Mouse (Mus musculus) liver, embryonic 13.5 days (tissue): Measurements from ENCODE around the gene Sorcs1. TPM values are rescaled to one million over a fixed set of nuclear protein-coding genes. Genes with fewer than 3 reads are reported as not detected.

Experiments
- ATAC-seq: fragments of 200-750 bp; cut with Nextera tagmentation; 2 replicates; pipeline ENCODE4 v1.8.0; 2017; ENCODE audit warnings: low read depth, mild to moderate bottlenecking, moderate number of reproducible peaks, moderate library complexity
- DNase-seq: peaks from one replicate; pipeline ENCODE4 v3.0.0; 2022
- H3K27ac ChIP-seq: fragments of 300-500 bp; sonication (generic); 2 replicates; pipeline ENCODE4 v1.5.1; 2015; ENCODE audit warnings: moderate library complexity, mild to moderate bottlenecking, inconsistent platforms
- H3K27me3 ChIP-seq: fragments of 300-500 bp; sonication (generic); 2 replicates; pipeline ENCODE4 v1.6.1; 2015; ENCODE audit warnings: mild to moderate bottlenecking, inconsistent platforms
- H3K36me3 ChIP-seq: fragments of 300-500 bp; sonication (generic); 2 replicates; pipeline ENCODE4 v1.6.1; 2015; ENCODE audit warnings: mild to moderate bottlenecking, inconsistent platforms
- H3K4me1 ChIP-seq: fragments of 300-500 bp; sonication (generic); replicated peaks from 2 replicates; pipeline ENCODE4 v1.6.1; 2015; ENCODE audit warnings: inconsistent platforms
- H3K4me2 ChIP-seq: fragments of 300-500 bp; sonication (generic); 2 replicates; pipeline ENCODE4 v1.6.1; 2015; ENCODE audit warnings: inconsistent platforms, mild to moderate bottlenecking, moderate library complexity
- H3K4me3 ChIP-seq: fragments of 300-500 bp; sonication (generic); replicated peaks from 2 replicates; pipeline ENCODE4 v1.5.1; 2015; ENCODE audit warnings: mild to moderate bottlenecking, inconsistent platforms
- H3K9ac ChIP-seq: fragments of 300-500 bp; sonication (generic); 2 replicates; pipeline ENCODE4 v1.6.1; 2015; ENCODE audit warnings: mild to moderate bottlenecking, inconsistent platforms
- H3K9me3 ChIP-seq: fragments of 300-500 bp; sonication (generic); replicated peaks from 2 replicates; pipeline ENCODE4 v1.6.1; 2016; ENCODE audit warnings: inconsistent platforms
- WGBS: fragments of 180-500 bp; shearing (Covaris S2); methylation state at CpG from one replicate; pipeline ENCODE4 v1.1.7; 2015; ENCODE audit not compliant: insufficient replicate concordance; 5-methylcytosine and 5-hydroxymethylcytosine counted together
- polyA plus RNA-seq: library from polyadenylated mRNA; unstranded; fragments of >200 nt; fragmentation: Nextera tagmentation; extraction: Ambion mirVana; gene quantifications from 2 replicates; pipeline ENCODE4 v1.2.1, GENCODE M21; 2015

Gene Sorcs1
- polyA plus RNA-seq, 1 experiment from 2014 or later, result 0.30 TPM

GRCm38 (mm10) chr19:50331136-50331535, 347.3 kb downstream of the Sorcs1 start:
- no peak for DNase-seq
- H3K4me1 ChIP-seq, result no peaks in the 10 kb centered on the region
- no peaks in the 10 kb centered on the region for H3K27me3 ChIP-seq

GRCm38 (mm10) chr19:50327804-50328203, 350.6 kb downstream of the Sorcs1 start:
- Histone ChIP-seq H3K4me3 (no peak overlapping the region), H3K9me3 (no peaks in the 10 kb centered on the region), H3K36me3 (no peaks in the 10 kb centered on the region), H3K27ac (no peak overlapping the region), H3K9ac (no peak overlapping the region), H3K27me3 (no peaks in the 10 kb centered on the region), H3K4me2 (no peak overlapping the region), H3K4me1 (no peaks in the 10 kb centered on the region)
- ATAC-seq (no peak), DNase-seq (no peak)
- 63% methylated on average over 8 of the region's 8 CpGs for WGBS

More at GRCm38 (mm10) chr19:50331136-50331535, 347.3 kb downstream of the Sorcs1 start:
- Histone ChIP-seq H3K4me3 (no peak overlapping the region), H3K27ac (no peak overlapping the region), H3K9me3 (no peaks in the 10 kb centered on the region), H3K9ac (no peak overlapping the region), H3K4me2 (no peak overlapping the region), H3K36me3 (no peaks in the 10 kb centered on the region)
- 67% methylated on average over 3 of the region's 3 CpGs for WGBS
- no peak for ATAC-seq

DNA sequence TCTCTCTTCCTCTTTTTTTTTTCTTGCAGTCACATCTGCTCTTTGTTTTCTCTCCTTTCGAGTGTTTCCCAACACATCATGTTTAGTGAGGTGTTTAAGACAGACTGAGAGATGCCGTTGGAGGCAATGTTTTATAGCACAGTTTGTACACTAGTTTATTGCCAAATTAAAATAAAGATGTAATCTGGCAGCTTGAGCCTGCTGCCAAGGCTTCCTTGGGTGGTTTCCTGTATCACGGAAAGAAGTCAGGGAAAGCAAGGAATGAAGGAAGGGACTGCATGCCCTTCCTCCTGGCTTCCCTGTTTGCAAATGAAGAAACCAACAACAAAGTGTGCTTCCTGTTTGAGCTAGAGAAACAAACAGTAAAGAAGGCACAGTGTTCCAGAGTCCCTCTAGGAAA, 352.3 kb downstream of the Sorcs1 start:
- no peak overlapping the region for H3K4me3 ChIP-seq
- no peak overlapping the region for H3K27ac ChIP-seq
- H3K4me2 ChIP-seq, result no peak overlapping the region
- 52% methylated on average over 3 of the region's 3 CpGs for WGBS
- no peak overlapping the region for H3K9ac ChIP-seq
- DNase-seq (no peak), ATAC-seq (no peak)
- no peaks in the 10 kb centered on the region for H3K4me1 ChIP-seq
- H3K9me3 ChIP-seq, result no peaks in the 10 kb centered on the region
- H3K36me3 ChIP-seq, result no peaks in the 10 kb centered on the region
- no peaks in the 10 kb centered on the region for H3K27me3 ChIP-seq

GRCm38 (mm10) chr19:50325686-50326085, 352.8 kb downstream of the Sorcs1 start:
- ATAC-seq, result no peak
- Histone ChIP-seq H3K4me3 (no peak overlapping the region), H3K27ac (no peak overlapping the region), H3K9ac (no peak overlapping the region), H3K4me2 (no peak overlapping the region), H3K36me3 (no peaks in the 10 kb centered on the region), H3K4me1 (no peaks in the 10 kb centered on the region), H3K9me3 (no peaks in the 10 kb centered on the region), H3K27me3 (no peaks in the 10 kb centered on the region)
- DNase-seq, result no peak
- 77% methylated on average over 10 of the region's 10 CpGs for WGBS

DNA sequence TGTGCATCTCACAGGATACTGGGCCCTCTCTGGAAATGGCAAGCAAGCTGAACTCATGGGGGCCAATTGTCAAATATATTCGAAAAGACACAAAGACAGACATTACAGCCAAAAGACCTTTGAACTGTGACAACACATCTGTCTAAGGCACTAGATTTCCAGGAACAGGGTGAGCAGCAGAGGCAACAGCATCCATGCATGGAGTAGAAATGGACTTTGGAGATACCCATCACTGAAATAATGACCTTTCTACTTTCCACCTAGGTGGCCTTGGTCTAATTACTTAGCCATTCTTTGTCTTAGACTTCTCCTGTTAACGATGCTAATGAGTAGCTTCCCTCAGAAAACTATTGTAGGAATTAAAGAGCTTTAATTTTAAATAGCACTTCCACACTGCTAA, 371.4 kb downstream of the Sorcs1 start:
- H3K9ac ChIP-seq, result no peak overlapping the region
- H3K4me3 ChIP-seq, result no peak overlapping the region
- no peaks in the 10 kb centered on the region for H3K9me3 ChIP-seq
- H3K27ac ChIP-seq, result no peak overlapping the region
- H3K27me3 ChIP-seq, result no peaks in the 10 kb centered on the region
- no peak overlapping the region for H3K4me2 ChIP-seq
- ATAC-seq, result no peak
- no peak for DNase-seq
- no peaks in the 10 kb centered on the region for H3K4me1 ChIP-seq
- H3K36me3 ChIP-seq, result no peaks in the 10 kb centered on the region
- WGBS, result 61% methylated on average over 2 of the region's 2 CpGs

GRCm38 (mm10) chr19:50294205-50294604, 384.2 kb downstream of the Sorcs1 start:
- ATAC-seq (no peak), DNase-seq (no peak)
- Histone ChIP-seq H3K4me1 (no peaks in the 10 kb centered on the region), H3K36me3 (no peaks in the 10 kb centered on the region), H3K4me2 (no peak overlapping the region), H3K4me3 (no peak overlapping the region), H3K9ac (no peak overlapping the region), H3K27ac (no peak overlapping the region), H3K27me3 (no peaks in the 10 kb centered on the region), H3K9me3 (no peaks in the 10 kb centered on the region)
- WGBS, result 71% methylated on average over 7 of the region's 7 CpGs

DNA sequence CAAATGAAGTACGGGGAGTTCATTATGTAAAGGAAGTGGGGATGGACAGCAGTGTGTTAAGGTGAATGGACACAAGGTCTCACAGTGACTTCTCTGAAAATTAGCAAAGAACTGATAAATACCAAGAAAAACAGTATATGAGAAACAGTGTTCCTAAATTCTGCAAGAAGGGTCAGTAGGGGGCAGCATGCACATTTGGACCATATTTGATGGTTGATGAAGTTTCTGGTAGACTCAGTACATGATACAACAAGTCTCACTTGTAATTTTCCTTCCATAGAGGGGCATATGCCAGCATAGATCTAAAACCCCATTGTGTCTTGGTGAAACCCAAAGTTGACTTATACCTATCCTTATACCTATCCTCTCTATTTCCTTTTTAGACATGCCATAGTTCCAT, 414.0 kb downstream of the Sorcs1 start:
- WGBS, result 37% methylated on average over 1 of the region's 1 CpGs
- Histone ChIP-seq H3K27me3 (no peaks in the 10 kb centered on the region), H3K4me3 (no peak overlapping the region), H3K4me1 (no peaks in the 10 kb centered on the region), H3K9ac (no peak overlapping the region), H3K36me3 (no peaks in the 10 kb centered on the region), H3K9me3 (no peaks in the 10 kb centered on the region), H3K4me2 (no peak overlapping the region), H3K27ac (no peak overlapping the region)
- DNase-seq (no peak), ATAC-seq (no peak)

- DNase-seq (peak; percentile 1), ATAC-seq (no peak)
- 31% methylated on average over 16 of the region's 16 CpGs for WGBS
- Histone ChIP-seq H3K9me3 (no peaks in the 10 kb centered on the region), H3K9ac (no peak overlapping the region), H3K27ac (no peak overlapping the region), H3K27me3 (no peaks in the 10 kb centered on the region), H3K4me3 (no peak overlapping the region), H3K4me2 (no peak overlapping the region), H3K36me3 (no peaks in the 10 kb centered on the region), H3K4me1 (no peaks in the 10 kb centered on the region)
Observed at GRCm38 (mm10) chr19:50258718-50259413, 419.6 kb downstream of the Sorcs1 start.

GRCm38 (mm10) chr19:50220476-50220875, 458.0 kb downstream of the Sorcs1 start:
- no peak for ATAC-seq

GRCm38 (mm10) chr19:50214466-50215228, 463.8 kb downstream of the Sorcs1 start:
- H3K4me2 ChIP-seq, result no peak overlapping the region
- 34% methylated on average over 7 of the region's 7 CpGs for whole genome bisulfite sequencing
- H3K27me3 ChIP-seq, result no peaks in the 10 kb centered on the region
- H3K4me3 ChIP-seq, result no peak overlapping the region
- H3K4me1 ChIP-seq, result no peaks in the 10 kb centered on the region
- no peak for ATAC-seq
- DNase-seq, result no peak
- H3K27ac ChIP-seq, result no peak overlapping the region
- H3K9ac ChIP-seq, result no peak overlapping the region
- no peaks in the 10 kb centered on the region for H3K9me3 ChIP-seq
- no peaks in the 10 kb centered on the region for H3K36me3 ChIP-seq

More at GRCm38 (mm10) chr19:50220476-50220875, 458.0 kb downstream of the Sorcs1 start:
- Histone ChIP-seq H3K27ac (no peak overlapping the region), H3K9ac (no peak overlapping the region), H3K4me1 (no peaks in the 10 kb centered on the region), H3K27me3 (no peaks in the 10 kb centered on the region), H3K36me3 (no peaks in the 10 kb centered on the region), H3K9me3 (no peaks in the 10 kb centered on the region), H3K4me2 (no peak overlapping the region), H3K4me3 (no peak overlapping the region)
- no peak for DNase-seq
- 65% methylated on average over 5 of the region's 5 CpGs for WGBS

DNA sequence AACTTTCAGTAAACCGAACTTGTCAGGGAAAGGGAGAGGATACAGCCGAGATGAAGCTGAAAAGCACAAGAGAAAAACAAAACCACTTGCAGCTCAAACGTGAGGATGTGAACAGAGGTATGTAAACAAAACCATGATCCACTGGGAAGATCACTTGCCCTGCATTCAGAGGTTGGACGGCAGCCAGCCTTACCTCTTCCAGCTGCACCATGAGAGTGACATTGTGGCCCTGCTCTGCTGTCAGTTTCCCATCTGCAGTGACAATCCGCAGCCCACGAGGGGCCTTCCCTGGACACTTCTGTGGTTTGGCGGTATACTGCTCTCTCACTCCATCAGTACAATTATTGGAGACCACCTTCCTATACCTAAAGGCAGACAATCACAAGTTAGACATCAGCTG, 468.0 kb downstream of the Sorcs1 start:
- H3K9me3 ChIP-seq, result no peaks in the 10 kb centered on the region
- WGBS, result 51% methylated on average over 7 of the region's 7 CpGs
- H3K36me3 ChIP-seq, result no peaks in the 10 kb centered on the region
- no peak overlapping the region for H3K27ac ChIP-seq
- H3K4me2 ChIP-seq, result no peak overlapping the region
- H3K9ac ChIP-seq, result no peak overlapping the region
- no peak for ATAC-seq
- H3K4me3 ChIP-seq, result no peak overlapping the region
- no peaks in the 10 kb centered on the region for H3K27me3 ChIP-seq
- no peak for DNase-seq
- H3K4me1 ChIP-seq, result no peaks in the 10 kb centered on the region

DNA sequence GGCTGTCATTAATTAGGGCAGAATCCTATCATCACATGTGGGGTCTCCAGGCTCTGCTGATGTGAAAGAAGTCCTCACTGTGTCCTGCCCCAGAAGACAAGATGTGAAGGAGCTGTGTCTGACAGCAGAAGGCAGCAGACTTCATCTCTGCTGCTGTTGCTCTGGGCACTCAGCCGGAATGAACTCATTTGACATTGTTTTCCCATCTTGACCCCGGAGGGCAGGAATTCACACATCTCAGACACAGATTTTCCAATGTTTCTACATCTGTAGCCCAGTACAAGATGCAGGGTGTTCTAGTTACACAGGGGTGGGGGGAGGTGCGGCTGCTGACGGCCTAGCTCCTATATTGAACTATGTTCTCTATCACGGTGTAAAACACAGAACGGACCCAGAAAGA, 474.1 kb downstream of the Sorcs1 start:
- Histone ChIP-seq H3K36me3 (no peaks in the 10 kb centered on the region), H3K27ac (no peak overlapping the region), H3K4me1 (no peaks in the 10 kb centered on the region), H3K4me3 (no peak overlapping the region), H3K27me3 (no peaks in the 10 kb centered on the region), H3K4me2 (no peak overlapping the region), H3K9ac (no peak overlapping the region), H3K9me3 (no peaks in the 10 kb centered on the region)
- DNase-seq, result no peak
- 63% methylated on average over 6 of the region's 6 CpGs for WGBS
- no peak for ATAC-seq
